Mouse (Mus musculus) liver, embryonic 16.5 days (tissue): ENCODE measurements around the gene Per1. TPM values are rescaled to one million over a fixed set of nuclear protein-coding genes. Genes with fewer than 3 reads are reported as not detected.

ENCODE experiments used
- ATAC-seq: fragments of 200-750 bp; cut with Nextera tagmentation; 2 replicates; pipeline ENCODE4 v1.8.0; 2017; ENCODE audit warnings: low read depth, mild to moderate bottlenecking, moderate number of reproducible peaks, moderate library complexity
- H3K27ac ChIP-seq: fragments of 300-500 bp; sonication (generic); 2 replicates; pipeline ENCODE4 v1.5.1; 2014; ENCODE audit warnings: mild to moderate bottlenecking, low read length
- H3K27me3 ChIP-seq: fragments of 300-500 bp; sonication (generic); 2 replicates; pipeline ENCODE4 v1.6.1; 2014; ENCODE audit warnings: low read depth, low read length, mixed read lengths; ENCODE audit not compliant: control insufficient read depth, insufficient read depth
- H3K36me3 ChIP-seq: fragments of 300-500 bp; sonication (generic); 2 replicates; pipeline ENCODE4 v1.6.1; 2014; ENCODE audit warnings: mild to moderate bottlenecking; ENCODE audit not compliant: control insufficient read depth, insufficient read depth
- H3K4me1 ChIP-seq: fragments of 300-500 bp; sonication (generic); 2 replicates; pipeline ENCODE4 v1.6.1; 2014; ENCODE audit warnings: low read depth, low read length, mixed read lengths; ENCODE audit not compliant: control insufficient read depth
- H3K4me2 ChIP-seq: fragments of 300-500 bp; sonication (generic); 2 replicates; pipeline ENCODE4 v1.6.1; 2014; ENCODE audit warnings: low read depth, low read length, mixed read lengths
- H3K4me3 ChIP-seq: fragments of 300-500 bp; sonication (generic); 2 replicates; pipeline ENCODE4 v1.5.1; 2014; ENCODE audit warnings: low read depth, mild to moderate bottlenecking, low read length
- H3K9ac ChIP-seq: fragments of 300-500 bp; sonication (generic); 2 replicates; pipeline ENCODE4 v1.6.1; 2014; ENCODE audit warnings: low read depth, low read length
- H3K9me3 ChIP-seq: fragments of 300-500 bp; sonication (generic); replicated peaks from 2 replicates; pipeline ENCODE4 v1.6.1; 2016; ENCODE audit warnings: low read length; ENCODE audit not compliant: control insufficient read depth
- WGBS: fragments of 180-500 bp; shearing (Covaris S2); extraction: QIAGEN DNeasy Blood & Tissue Kit; methylation state at CpG from one replicate; pipeline ENCODE4 v1.1.7; 2014; ENCODE audit not compliant: insufficient replicate concordance; 5-methylcytosine and 5-hydroxymethylcytosine counted together
- polyA plus RNA-seq: library from polyadenylated mRNA; unstranded; fragments of >200 nt; fragmentation: Nextera tagmentation; extraction: Ambion mirVana; gene quantifications from 2 replicates; pipeline ENCODE4 v1.2.1, GENCODE M21; 2015

The Per1 gene
- polyA plus RNA-seq, 1 experiment from 2014 or later, result 8.5 TPM

GRCm38 (mm10) chr11:69105796-69106195, 10.8 kb downstream of the Per1 start:
- no peak overlapping the region for H3K4me3 ChIP-seq
- no peak for ATAC-seq
- H3K4me1 ChIP-seq, result peaks cover 8% of the 10 kb centered on the region
- H3K9me3 ChIP-seq, result no peaks in the 10 kb centered on the region
- H3K4me2 ChIP-seq, result no peak overlapping the region
- H3K9ac ChIP-seq, result no peak overlapping the region
- H3K36me3 ChIP-seq, result peaks cover 62% of the 10 kb centered on the region
- 74% methylated on average over 2 of the region's 2 CpGs for WGBS
- no peaks in the 10 kb centered on the region for H3K27me3 ChIP-seq
- H3K27ac ChIP-seq, result no peak overlapping the region

GRCm38 (mm10) chr11:69106299-69106698, 11.3 kb downstream of the Per1 start:
- Histone ChIP-seq H3K9me3 (no peaks in the 10 kb centered on the region), H3K4me3 (no peak overlapping the region), H3K36me3 (peaks cover 59% of the 10 kb centered on the region), H3K27me3 (no peaks in the 10 kb centered on the region), H3K9ac (no peak overlapping the region), H3K4me2 (no peak overlapping the region), H3K4me1 (peaks cover 11% of the 10 kb centered on the region), H3K27ac (no peak overlapping the region)
- no peak for ATAC-seq
- WGBS, result 82% methylated on average over 11 of the region's 11 CpGs

GRCm38 (mm10) chr11:69106842-69107241, 11.8 kb downstream of the Per1 start:
- peaks cover 55% of the 10 kb centered on the region for H3K36me3 ChIP-seq
- H3K4me2 ChIP-seq, result no peak overlapping the region
- WGBS, result 83% methylated on average over 11 of the region's 11 CpGs
- no peaks in the 10 kb centered on the region for H3K9me3 ChIP-seq
- H3K4me3 ChIP-seq, result no peak overlapping the region
- no peak overlapping the region for H3K27ac ChIP-seq
- H3K4me1 ChIP-seq, result peaks cover 12% of the 10 kb centered on the region
- no peak for ATAC-seq
- H3K27me3 ChIP-seq, result no peaks in the 10 kb centered on the region
- H3K9ac ChIP-seq, result no peak overlapping the region

- no peak overlapping the region for H3K4me2 ChIP-seq
- no peak overlapping the region for H3K4me3 ChIP-seq
- no peak overlapping the region for H3K27ac ChIP-seq
- no peaks in the 10 kb centered on the region; the same call in 1 of the 2 replicates for H3K27me3 ChIP-seq
- H3K9me3 ChIP-seq, result no peaks in the 10 kb centered on the region
- H3K9ac ChIP-seq, result no peak overlapping the region
- peaks cover 12% of the 10 kb centered on the region for H3K4me1 ChIP-seq
- 78% methylated on average over 11 of the region's 11 CpGs for WGBS
- no peak for ATAC-seq
- peaks cover 47% of the 10 kb centered on the region for H3K36me3 ChIP-seq
Observed at GRCm38 (mm10) chr11:69107676-69108075, 12.7 kb downstream of the Per1 start.

- Histone ChIP-seq H3K27me3 (peaks cover 2% of the 10 kb centered on the region; the same call in 1 of the 2 replicates), H3K36me3 (peaks cover 42% of the 10 kb centered on the region), H3K4me2 (no peak overlapping the region), H3K4me1 (peaks cover 12% of the 10 kb centered on the region), H3K9ac (no peak overlapping the region), H3K9me3 (no peaks in the 10 kb centered on the region), H3K4me3 (no peak overlapping the region), H3K27ac (no peak overlapping the region)
- WGBS, result 79% methylated on average over 9 of the region's 9 CpGs
- no peak for ATAC-seq
Observed at GRCm38 (mm10) chr11:69108223-69108622, 13.2 kb downstream of the Per1 start.

GRCm38 (mm10) chr11:69109032-69109900, 14.2 kb downstream of the Per1 start:
- Histone ChIP-seq H3K4me2 (peak overlapping the region; percentile 74; the same call in 1 of the 2 replicates), H3K27ac (no peak overlapping the region), H3K36me3 (peaks cover 32% of the 10 kb centered on the region), H3K27me3 (peaks cover 3% of the 10 kb centered on the region; the same call in 1 of the 2 replicates), H3K9ac (no peak overlapping the region), H3K4me3 (no peak overlapping the region), H3K4me1 (peaks cover 12% of the 10 kb centered on the region), H3K9me3 (no peaks in the 10 kb centered on the region)
- 73% methylated on average over 13 of the region's 13 CpGs for whole genome bisulfite sequencing
- ATAC-seq, result no peak

GRCm38 (mm10) chr11:69110319-69111046, 15.5 kb downstream of the Per1 start:
- peaks cover 3% of the 10 kb centered on the region; the same call in 1 of the 2 replicates for H3K27me3 ChIP-seq
- peak; percentile 73 for ATAC-seq
- H3K4me3 ChIP-seq, result peak overlapping the region; percentile 58
- H3K27ac ChIP-seq, result peak overlapping the region; percentile 55
- peak overlapping the region; percentile 54 for H3K9ac ChIP-seq
- no peaks in the 10 kb centered on the region for H3K9me3 ChIP-seq
- peaks cover 12% of the 10 kb centered on the region for H3K4me1 ChIP-seq
- peaks cover 20% of the 10 kb centered on the region for H3K36me3 ChIP-seq
- H3K4me2 ChIP-seq, result peak overlapping the region; percentile 74
- WGBS, result under 1% methylated on average over 30 of the region's 30 CpGs

- 4% methylated on average over 21 of the region's 21 CpGs for WGBS
- Histone ChIP-seq H3K27me3 (peaks cover 3% of the 10 kb centered on the region; the same call in 1 of the 2 replicates), H3K9ac (peak overlapping the region; percentile 54), H3K4me3 (peak overlapping the region; percentile 58), H3K36me3 (peaks cover 13% of the 10 kb centered on the region), H3K4me2 (peak overlapping the region; percentile 74), H3K27ac (no peak overlapping the region), H3K4me1 (peaks cover 12% of the 10 kb centered on the region), H3K9me3 (no peaks in the 10 kb centered on the region)
- no peak for ATAC-seq
Observed at GRCm38 (mm10) chr11:69111051-69111810, 16.2 kb downstream of the Per1 start.
